Mouse (Mus musculus) T-cell, adult 2 months (primary cell): ENCODE measurements around the gene Olfr360.
"Not testable (repeated sequence)": the region's sequence is repeated elsewhere in the genome, so short reads cannot be mapped to it uniquely, and the experiment has no call there.

Experiments used
- DNase-seq: peaks from one replicate; pipeline ENCODE4 v3.0.0; 2022; ENCODE audit warnings: low spot score

Olfr360 gene

GRCm38 (mm10) chr2:37065446-37065845 lies at the start of gene Olfr360:
Olfr360 (plus strand) TSS chr2:37065746.
- no peak for DNase-seq

- not testable (repeated sequence) for DNase-seq
These were observed 23.6 kb downstream of the Olfr360 start, which contains the start of gene Olfr361 for GRCm38 (mm10) chr2:37089190-37089589. Olfr361 (minus strand) TSS chr2:37089290.

GRCm38 (mm10) chr2:37117810-37118209 lies 52.3 kb downstream of the Olfr360 start, which contains the start of gene Olfr362:
Olfr362 (minus strand) TSS chr2:37117910.
- DNase-seq, result no peak
